Mouse (Mus musculus): ENCODE measurements at regions not wholly inside any gene's neighbourhood (a gene's known extent, or its start where the extent isn't known, plus 50 kb on each side); places are given as distances from the start of the nearest gene placed in this dataset.
A peak's percentile ranks its signal among the peaks of the same experiment; 100 is the strongest.

DNA sequence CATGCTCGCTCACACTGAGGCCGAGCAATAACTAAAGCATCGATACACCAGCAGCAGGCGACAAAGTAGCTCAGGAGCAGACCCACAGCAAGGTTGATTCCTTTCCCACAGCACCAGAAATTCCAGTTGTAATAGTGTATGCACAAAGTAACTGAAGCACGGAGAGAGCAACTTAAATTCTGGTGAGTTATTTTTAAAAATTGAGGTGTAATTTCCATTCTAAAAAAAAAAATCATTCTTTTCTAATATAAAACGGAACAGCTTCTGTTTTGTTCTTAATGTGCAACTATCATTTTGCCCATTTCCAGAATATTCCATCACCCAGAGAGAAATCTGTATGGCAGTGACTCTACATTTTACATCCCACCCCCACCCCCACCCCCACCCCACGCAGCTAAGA is 202.1 kb upstream of the Runx1 start:
- no peak for DNase-seq (ENCODE audit: extremely low read depth, low read depth, low spot score)

DNA sequence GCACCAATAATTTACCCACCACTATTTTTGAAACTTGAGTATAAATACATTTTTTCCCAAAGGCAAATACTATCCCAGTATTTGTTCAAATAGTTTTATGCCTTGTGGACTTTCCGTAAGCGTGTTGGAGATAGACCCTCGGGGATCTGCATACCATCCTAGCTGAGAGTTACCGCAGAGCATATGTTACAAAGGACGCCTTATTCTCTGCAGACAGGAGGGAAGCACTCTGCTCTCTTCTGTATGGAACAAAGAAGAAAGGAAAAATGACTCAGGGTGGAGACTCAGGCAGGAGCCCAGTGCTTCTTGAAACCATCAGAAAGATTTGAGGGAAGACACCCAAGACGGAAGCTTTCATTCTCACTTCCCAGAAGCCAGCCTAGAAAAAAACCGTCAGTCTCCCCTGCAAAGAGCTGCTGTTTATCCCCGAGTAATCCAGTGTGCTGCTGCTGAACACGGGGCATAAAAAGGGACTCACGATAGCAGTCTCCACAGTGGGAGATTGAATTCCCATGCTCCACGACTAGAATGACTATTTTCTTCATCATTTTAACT is 200.2 kb upstream of the Runx1 start:
- no peak for DNase-seq (ENCODE audit: extremely low read depth, low read depth, low spot score)

DNA sequence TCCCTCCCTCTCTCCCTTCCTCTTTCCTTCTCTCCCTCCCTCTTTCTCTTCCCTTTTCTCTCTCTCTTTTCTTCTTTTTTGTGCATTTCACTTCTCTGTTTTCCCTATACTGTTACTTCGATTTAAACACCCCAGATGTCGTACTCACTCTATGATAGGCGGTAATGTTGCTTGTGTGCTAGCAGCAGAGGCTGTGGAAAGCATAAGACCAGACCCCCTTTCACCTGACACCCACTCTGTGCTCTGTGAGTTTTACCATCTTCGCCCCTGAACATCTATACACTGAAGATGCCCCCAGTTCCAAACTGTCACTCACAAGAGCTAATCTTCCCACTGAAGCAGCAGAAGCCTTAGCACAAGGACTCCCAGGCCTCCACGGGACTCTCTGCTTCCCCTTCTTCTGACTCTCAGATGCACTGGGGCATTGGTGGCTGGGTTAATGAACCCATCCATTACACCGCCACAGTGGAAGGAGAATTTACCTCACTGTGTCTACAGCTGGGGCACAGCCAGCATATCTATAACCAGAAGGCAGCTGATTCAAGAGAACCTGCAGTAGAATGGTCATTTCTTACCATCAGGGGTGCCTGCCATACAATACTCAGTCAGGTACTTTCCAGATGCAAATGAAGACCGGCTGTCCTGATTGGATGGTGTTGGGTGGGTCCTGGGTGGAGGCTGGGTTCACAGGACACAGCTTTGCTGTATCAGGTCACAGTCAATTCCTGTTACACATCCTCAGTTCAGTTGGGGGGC is 194.0 kb upstream of the Runx1 start:
- DNase-seq (ENCODE audit: extremely low read depth, low read depth, low spot score) = no peak

DNA sequence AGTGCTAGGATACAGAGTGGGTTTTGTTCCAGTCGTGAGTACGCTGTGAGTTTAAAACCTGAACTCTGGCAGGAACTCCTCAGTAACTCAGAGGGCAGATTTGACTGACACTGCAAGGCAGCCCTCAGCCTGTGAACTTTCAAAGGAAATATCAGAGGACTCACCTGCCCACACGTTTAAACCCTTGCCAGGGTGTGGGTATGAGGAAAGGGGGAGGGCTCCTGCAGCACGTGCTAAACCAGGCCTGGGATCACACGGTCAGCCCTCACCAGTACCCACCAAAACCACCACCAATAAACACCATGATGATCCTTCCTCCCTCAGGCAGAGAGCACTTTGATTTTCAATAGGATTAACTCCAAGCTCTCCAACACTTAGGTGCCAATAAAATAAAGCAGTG is 192.8 kb upstream of the Runx1 start:
- no peak for DNase-seq (ENCODE audit: extremely low read depth, low read depth, low spot score)

DNA sequence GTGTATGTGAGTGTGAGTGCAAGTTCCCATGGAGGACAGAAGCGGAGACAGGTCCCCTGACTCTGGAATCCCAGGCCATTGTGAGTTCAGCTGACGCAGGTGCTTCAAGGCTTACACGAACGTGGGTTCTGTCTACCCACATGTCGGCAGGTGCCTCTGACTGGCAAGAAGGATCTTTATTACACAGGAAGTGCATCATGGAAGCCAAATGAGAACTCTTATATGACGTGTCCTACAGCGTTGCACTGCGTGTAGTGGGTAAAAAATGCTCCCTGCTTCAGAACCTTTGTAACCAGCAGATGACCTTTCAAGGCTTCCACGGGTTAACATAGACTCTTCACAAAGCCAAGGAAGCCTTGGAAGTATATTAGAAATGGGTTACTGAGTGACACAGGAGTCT is 191.1 kb upstream of the Runx1 start:
- no peak for DNase-seq (ENCODE audit: extremely low read depth, low read depth, low spot score)

DNA sequence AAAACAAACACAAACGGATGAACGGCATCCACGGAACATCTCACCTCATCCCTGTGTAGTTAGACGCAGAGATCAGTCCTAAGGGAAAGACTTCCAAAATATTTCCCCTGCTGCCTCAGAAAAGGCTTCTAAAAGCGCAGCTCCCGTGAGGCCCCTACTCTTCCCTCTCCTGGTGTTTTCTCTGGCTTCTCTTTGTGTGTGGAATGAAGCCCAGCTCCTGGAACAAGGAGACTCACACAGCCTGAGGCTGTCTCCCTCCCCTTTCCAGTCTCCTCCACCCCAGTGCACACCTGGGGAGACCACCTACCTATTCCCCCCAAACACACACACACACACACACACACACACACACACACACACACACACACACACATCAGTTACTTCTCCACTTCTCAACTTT is 189.7 kb upstream of the Runx1 start:
- DNase-seq (ENCODE audit: extremely low read depth, low read depth, low spot score) = no peak

DNA sequence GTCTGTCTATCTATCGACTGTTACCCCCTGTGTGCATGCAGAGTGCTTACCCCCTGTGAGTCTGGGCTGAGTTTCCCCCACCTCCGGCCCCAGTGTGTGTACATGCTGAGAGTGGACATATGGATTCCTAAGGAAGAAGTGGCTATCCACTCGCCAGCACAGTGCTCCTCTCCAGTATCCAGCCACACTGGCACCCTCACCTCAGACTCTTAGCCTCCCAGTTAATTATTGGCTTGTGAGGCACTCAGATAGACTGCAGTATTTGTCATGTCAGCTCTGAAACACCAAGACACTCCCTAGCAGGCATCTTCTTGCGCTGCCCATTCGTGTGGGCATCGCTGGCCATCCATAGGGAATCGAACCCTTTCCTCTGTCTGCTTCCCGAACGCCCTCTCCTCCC is 189.0 kb upstream of the Runx1 start:
- no peak for DNase-seq (ENCODE audit: extremely low read depth, low read depth, low spot score)

DNA sequence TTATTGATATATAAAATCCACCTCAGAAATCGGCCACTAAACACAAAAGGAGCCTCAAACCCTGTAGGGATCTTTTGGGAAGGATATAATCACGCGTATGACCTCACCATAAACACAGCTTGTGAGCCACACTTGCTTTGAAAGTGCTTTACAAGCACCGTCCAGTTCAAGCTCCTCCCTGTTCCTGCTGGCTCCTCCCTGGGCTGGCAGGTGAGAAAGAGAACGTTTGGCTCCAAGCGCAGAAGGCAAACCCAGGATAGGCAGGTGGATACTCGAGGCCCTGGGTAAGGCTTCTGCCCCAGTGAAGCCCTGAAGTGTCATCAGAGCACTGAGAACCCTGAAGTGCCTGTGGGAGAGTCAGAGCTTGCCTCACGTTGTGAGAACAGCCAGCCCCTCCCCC is 187.9 kb upstream of the Runx1 start:
- peak; percentile 30 for DNase-seq (ENCODE audit: extremely low read depth, low read depth, low spot score)

DNA sequence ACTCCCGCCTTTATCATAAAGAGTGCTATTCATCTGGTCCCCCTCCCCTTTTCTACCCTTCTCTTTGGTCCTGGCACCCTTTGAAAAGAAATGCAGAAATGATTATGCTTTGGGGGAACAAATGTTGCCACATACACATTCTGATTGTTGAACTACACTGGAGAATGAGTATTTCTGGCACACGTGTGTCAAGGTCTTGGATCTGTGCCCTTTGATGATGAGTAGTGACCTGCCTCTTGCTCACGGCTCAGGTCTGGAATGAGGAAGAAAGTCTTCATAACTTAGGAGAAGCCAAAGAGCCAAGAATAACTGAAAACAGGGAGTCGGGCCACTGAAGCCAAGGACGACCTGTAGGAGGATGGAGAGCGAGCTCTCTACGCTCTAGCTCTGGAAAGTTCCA is 187.3 kb upstream of the Runx1 start:
- peak; percentile 67 for DNase-seq (ENCODE audit: extremely low read depth, low read depth, low spot score)

DNA sequence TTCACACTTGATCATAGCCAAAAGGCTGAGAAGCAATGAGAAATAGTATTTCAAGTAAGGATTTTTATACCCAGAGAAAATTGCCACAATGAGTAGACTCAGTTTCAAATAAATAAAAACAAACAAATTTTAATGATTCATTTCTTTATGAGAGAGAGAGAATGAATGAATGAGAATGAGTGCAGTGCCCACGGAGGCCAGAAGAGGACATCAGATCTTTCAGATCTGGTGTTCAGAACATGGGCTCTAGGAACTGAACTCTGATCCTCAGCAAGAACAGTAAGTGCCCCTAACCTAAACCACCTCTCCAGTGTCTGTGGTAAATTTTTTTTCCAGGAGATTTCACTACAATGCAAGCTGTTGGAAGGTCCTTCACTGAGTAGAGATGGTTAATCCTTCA is 185.5 kb upstream of the Runx1 start:
- no peak for DNase-seq (ENCODE audit: extremely low read depth, low read depth, low spot score)

DNA sequence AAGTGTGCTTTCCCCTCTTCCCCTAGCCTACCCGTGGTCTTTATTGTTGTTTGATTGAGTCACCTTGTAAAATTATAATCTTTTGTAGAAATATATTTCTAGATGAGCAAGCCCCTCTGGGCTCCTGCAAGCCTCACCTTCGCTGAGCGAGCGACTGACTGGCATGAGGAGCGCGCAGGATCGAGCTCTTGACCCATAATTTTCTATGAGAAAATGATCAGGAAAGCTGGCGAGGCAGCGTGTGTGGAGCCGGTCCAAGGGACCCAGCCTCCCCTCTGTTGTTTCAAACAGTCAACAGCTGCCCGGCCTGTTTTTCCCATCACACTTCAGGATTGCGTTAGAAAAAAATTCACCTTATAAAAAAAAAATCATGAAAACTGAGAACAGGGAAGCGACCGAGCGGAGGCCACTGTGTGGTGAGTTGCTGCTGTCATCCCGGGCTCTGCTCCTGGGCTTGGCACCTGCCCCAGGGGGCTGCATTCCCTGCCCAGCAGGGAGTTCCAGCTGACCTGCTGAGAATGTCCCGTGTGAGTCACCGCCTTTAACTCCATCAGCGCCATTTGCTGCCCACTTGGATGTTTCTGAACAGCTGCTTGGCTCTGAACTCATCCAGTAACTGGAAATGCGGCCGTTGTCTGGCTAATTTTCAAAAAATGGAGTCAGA is 180.5 kb upstream of the Runx1 start:
- no peak for DNase-seq (ENCODE audit: extremely low read depth, low read depth, low spot score)

DNA sequence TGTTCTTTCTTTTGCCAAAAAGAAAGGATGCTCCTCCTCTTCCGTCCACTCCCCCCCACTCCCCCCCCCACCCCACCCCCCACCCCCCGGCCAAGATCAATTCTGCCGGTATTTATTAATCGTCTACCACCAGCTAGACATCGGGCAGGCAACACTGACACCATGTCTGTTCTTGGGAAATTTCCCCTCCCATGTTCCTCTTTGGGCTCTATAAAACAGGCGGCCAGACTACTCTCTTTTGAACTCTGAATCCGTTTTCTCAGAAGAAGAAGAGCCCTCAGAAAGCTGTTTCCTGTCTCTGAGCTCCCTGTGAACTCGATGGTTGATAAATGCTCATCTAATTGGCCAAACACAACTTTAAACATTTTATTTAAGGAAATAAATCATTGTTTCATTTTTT is 179.5 kb upstream of the Runx1 start:
- DNase-seq (ENCODE audit: extremely low read depth, low read depth, low spot score) = no peak

DNA sequence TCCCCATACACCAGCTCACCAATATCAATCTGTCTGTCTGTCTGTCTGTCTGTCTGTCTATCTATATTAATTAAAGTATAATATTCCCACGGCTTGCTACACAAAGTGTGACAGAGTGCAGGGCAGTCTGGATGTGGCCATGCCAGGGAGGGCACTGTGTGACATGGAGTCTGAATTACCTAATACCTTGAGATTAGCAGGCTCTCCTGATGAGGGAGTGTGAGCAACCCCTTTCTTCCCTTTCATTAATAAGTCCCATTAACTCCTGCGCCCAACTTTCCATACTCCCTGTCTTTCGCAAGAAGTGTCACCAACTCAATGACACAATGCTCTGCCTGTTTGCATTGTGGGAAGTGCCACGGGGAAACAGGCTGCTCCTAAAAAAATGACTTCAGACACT is 177.9 kb upstream of the Runx1 start:
- DNase-seq (ENCODE audit: extremely low read depth, low read depth, low spot score) = peak; percentile 39

DNA sequence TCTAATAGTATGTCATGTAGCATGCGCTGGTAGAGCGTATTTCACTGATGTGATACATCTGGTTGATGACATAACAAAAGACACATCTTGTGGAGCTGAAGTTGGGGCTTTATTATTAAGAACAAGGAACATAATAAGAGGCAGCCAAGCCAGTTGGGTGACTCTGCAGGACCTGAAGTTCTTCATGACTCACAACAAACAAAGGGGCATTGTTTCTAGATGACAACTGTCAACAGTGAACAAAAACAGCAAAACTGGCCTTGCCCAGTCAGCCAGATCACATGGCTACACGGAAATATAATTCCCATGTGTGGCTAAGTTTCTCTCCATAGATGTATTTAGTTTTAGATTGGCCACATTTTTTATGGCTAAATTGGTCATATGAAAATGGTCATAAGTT is 172.7 kb upstream of the Runx1 start:
- peak; percentile 28 for DNase-seq (ENCODE audit: extremely low read depth, low read depth, low spot score)

DNA sequence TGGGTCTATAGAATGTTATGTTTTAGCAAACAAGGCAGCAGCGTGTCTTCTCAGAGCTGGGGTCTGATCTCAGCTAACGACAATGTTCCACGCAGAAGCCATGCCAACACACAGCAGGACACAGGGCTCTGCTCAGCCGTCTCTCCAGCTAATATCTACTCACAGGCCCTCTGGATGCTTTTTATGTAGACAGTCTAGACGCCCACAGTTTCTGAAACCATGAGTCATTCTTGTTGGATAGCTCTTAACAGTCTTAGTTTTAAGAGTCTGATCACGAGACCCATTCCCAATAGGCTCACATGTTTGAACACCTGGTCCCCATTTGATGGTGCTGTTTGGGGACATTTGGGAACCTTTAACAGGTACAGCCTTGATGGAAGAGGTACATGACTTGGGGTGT is 171.7 kb upstream of the Runx1 start:
- DNase-seq (ENCODE audit: extremely low read depth, low read depth, low spot score) = no peak

DNA sequence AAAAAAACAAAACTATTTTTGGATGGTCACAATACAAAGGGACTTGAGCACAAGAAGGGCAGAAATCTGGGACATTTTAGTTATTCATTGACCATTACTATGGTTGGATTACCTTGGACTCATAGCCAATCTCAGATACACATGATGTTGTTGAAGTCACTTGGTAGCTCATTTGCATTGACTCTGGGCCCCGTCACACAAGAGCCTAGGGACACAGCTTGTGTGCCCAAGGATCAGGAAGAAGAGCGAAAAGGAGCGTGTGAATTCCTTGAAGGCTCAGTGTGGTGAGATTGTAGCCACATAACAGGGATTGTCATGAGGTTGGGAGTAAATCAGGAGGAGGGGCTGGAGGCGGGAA is 170.0 kb upstream of the Runx1 start:
- DNase-seq (ENCODE audit: extremely low read depth, low read depth, low spot score) = no peak

DNA sequence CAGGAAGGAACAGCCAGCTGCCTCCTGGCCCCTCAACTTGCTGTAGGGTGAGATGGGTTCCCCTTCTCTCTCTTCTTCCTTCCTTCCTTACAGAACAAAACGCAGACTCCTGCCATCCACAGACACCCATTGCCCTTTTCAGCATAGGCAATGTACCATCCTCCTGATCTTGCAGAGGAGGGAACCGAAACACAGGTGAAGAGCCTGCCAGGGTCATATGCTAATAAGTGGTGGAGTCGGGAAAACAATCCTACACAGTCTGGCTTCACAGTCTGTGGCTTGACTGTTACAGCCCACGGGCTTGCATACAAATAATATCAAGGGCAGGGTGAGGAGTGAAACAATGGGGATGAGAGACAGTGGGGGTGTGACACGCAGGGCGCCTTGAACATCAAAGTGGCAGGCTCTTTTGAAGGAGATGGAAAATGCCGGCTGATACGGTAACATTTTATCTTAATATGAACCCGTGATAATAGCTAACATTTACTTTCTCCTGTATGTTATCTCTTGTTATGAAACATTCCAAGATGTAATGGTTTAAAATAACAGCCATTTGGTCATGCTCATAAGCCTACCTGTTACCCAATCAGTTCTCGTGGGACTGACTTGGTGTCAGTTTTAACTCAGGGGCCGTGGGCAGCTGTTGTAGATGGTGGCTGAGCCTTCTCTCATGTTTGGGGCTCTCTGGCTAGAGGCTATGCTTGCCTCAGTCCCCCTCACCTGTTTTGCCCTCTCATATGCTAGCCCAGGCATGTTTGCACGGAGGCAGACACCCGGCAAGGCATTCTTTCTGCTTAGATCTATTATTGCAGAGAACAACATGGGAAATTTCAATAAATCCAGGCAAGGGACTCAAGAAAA is 169.4 kb upstream of the Runx1 start:
- no peak for DNase-seq (ENCODE audit: extremely low read depth, low read depth, low spot score)

DNA sequence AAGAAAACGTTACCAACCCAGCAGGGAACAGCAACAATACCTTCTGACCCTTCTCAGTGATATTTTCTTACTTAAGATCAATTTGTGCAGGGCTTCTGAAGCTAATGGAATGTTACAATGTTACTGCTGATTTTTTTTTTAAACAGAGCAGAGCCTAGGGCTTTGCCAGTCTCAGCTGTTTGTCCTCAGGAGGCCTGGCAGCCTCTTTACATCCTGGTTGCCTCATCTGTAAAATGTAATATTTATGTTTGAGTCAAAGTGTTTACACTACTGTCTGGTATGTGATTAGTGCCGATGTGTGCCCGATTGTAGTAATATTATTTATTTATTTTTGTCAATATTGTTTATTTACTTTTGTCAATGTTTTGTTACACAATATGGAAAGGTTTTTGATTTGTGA is 166.9 kb upstream of the Runx1 start:
- no peak for DNase-seq (ENCODE audit: extremely low read depth, low read depth, low spot score)

DNA sequence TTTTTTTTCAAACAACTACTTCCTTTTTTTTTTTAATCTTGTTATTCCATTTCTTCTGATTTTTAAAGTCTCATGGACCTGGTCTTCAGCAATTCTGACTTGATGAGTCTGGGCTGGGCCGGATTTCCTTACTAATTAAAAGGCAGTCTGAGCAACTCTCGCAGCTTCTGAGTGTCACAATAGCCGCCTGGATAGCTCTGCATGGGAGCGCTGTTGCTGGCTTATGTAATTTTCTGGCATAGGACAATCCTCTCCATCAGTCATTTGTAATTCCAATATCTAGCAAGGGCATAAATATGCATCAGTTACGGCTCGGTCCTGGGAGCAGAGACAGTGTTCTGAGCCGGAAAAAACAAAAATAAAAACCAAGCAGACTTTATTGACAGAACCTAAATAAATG is 165.5 kb upstream of the Runx1 start:
- no peak for DNase-seq (ENCODE audit: extremely low read depth, low read depth, low spot score)

DNA sequence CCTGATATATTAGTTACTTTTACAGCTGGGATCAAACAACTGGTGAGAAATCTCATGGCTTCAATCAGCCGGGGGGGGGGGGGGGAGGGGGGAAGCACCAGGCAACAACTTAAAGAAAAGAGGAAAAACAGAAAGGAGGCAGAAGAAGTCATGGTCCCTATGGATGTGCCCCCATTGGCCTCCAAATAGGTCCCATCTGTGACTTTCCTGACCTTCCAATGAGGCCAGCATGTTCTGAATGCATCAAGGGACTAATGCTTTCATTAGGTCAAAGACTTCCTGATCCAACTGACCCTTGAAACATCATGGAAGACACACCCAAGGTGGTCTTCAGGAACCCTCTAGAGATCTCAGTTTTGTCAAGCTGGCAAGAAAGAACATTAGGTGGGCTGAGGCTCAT is 162.5 kb upstream of the Runx1 start:
- DNase-seq (ENCODE audit: extremely low read depth, low read depth, low spot score) = no peak

DNA sequence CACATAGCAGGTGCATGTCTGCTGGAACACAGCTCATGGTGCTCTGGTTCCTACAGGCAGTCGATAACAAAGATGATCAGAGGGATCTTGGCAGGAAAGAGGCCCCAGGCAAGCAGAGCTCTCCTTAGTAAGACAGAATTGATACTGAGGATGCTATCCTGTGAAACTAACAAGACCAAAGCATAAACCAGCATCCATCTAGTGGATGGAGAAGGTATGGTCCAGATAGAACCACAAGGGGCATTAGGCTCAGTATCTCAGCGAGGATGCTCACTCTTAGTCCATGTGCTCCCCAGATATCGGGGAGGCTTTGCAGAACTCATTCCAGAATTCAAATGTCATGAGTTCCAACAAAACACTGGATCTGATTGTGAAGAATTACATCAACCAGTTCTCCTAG is 162.1 kb upstream of the Runx1 start:
- DNase-seq (ENCODE audit: extremely low read depth, low read depth, low spot score) = no peak

DNA sequence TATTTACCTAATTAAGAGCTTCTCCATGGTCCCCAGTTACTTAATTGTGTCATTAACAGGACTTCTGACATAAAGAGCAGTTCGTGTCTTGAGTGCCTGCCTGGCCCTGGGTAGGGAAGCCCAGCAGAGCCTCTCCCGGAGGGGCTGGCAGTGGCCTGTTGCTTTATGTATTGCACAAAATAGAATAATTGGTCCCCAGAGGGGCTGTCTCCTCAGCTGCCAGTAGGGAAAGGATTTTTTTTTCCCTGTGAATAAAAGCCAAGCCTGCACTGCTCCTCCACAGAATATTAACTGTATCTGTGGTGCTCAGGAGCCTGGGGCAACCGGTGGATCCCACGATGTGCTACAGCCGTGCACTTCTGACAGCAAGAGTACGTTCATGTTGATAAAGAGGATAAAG is 159.8 kb upstream of the Runx1 start:
- DNase-seq (ENCODE audit: extremely low read depth, low read depth, low spot score) = no peak
